ENCODE assay signal across 8 mouse cellular contexts in genomic region chr2:168230026-168230728, GRCm38 (mm10). TPM values are rescaled to one million over a fixed set of nuclear protein-coding genes. Genes with fewer than 3 reads are reported as not detected.
DNase-seq lines count a peak whose midpoint lies in the region; ATAC-seq and TF ChIP-seq lines count a peak whose summit lies in the region.

Gene Gm20716 (minus strand): TSS chr2:168230364.
Gene Dpm1 (minus strand): TSS chr2:168230591.
Gene Mocs3 (plus strand): TSS chr2:168230622.

- H3K4me1 ChIP-seq in E14TG2a.4 (replicated peaks; ENCODE audit: low read depth, low read length): peaks cover 47% of the 10 kb centered on the region
- H3K4me1 ChIP-seq in forebrain, embryonic 13.5 days: peaks cover 37% of the 10 kb centered on the region
- H3K4me1 ChIP-seq in neural tube, embryonic 15.5 days: peaks cover 52% of the 10 kb centered on the region

- peak; percentile 82 for DNase-seq in c-Kit-positive CD71-positive TER-119-positive erythroid progenitor cells, embryonic 14.5 days (ENCODE audit: low spot score)
- DNase-seq in heart, postnatal 10 days: peak; percentile 92 to 93
- peak; percentile 89 for DNase-seq in layer of hippocampus, adult 11-12 months (ENCODE audit: low spot score)
- peak; percentile 81 to 86 for DNase-seq in lung, adult 18-20 months
- DNase-seq in testis, postnatal 14 days (ENCODE audit: low spot score): peak; percentile 88

- no peak for TF ChIP-seq CTCF in E14TG2a.4 (conservative IDR thresholded peaks at IDR 0.05; ENCODE audit: low read length)

- H3K4me3 ChIP-seq in E14TG2a.4 (replicated peaks; ENCODE audit: low read length): peak within 1 kb of the TSS; percentile 100
- H3K4me3 ChIP-seq in forebrain, embryonic 13.5 days: peak within 1 kb of the TSS; percentile 94
- peak within 1 kb of the TSS; percentile 96 for H3K4me3 ChIP-seq in neural tube, embryonic 15.5 days (replicated peaks)

- peak within 1 kb of the TSS; percentile 90 for H3K27ac ChIP-seq in forebrain, embryonic 13.5 days
- H3K27ac ChIP-seq in neural tube, embryonic 15.5 days (replicated peaks): peak within 1 kb of the TSS; percentile 98

- peak within 1 kb of the TSS; percentile 100 for H3K4me2 ChIP-seq in forebrain, embryonic 13.5 days
- H3K4me2 ChIP-seq in neural tube, embryonic 15.5 days: peak within 1 kb of the TSS; percentile 99

- under 1% methylated on average over 73 of the region's 73 CpGs for WGBS in forebrain, embryonic 13.5 days
- under 1% methylated on average over 73 of the region's 73 CpGs for WGBS in neural tube, embryonic 15.5 days

- peak within 1 kb of the TSS; percentile 86 for H3K9ac ChIP-seq in forebrain, embryonic 13.5 days
- peak within 1 kb of the TSS; percentile 84 for H3K9ac ChIP-seq in neural tube, embryonic 15.5 days (replicated peaks)

- H3K9me3 ChIP-seq in E14TG2a.4 (ENCODE audit: low read length): no peaks in the 10 kb centered on the region
- no peaks in the 10 kb centered on the region for H3K9me3 ChIP-seq in forebrain, embryonic 13.5 days (replicated peaks)
- no peaks in the 10 kb centered on the region for H3K9me3 ChIP-seq in neural tube, embryonic 15.5 days (replicated peaks)

- H3K36me3 ChIP-seq in E14TG2a.4 (ENCODE audit: insufficient read depth, low read length): peaks cover 58% of the 10 kb centered on the region
- H3K36me3 ChIP-seq in forebrain, embryonic 13.5 days (ENCODE audit: poor library complexity, severe bottlenecking): peaks cover 36% of the 10 kb centered on the region
- H3K36me3 ChIP-seq in neural tube, embryonic 15.5 days: peaks cover 36% of the 10 kb centered on the region

- peak; percentile 91 for ATAC-seq in forebrain, embryonic 13.5 days
- peak; percentile 93 for ATAC-seq in neural tube, embryonic 15.5 days (ENCODE audit: low FRiP score)

- H3K27me3 ChIP-seq in E14TG2a.4 (ENCODE audit: insufficient read depth, low read length): 0 out of 2 replicates have a peak, but pooled peaks cover 3% of the 10 kb centered on the region
- H3K27me3 ChIP-seq in forebrain, embryonic 13.5 days: no peaks in the 10 kb centered on the region
- H3K27me3 ChIP-seq in neural tube, embryonic 15.5 days (replicated peaks): no peaks in the 10 kb centered on the region

- intact Hi-C loops in heart, postnatal 10 days (cut with DNase I): no loop called here

RNA-seq across cellular contexts. Expression of gene Gm20716, which starts in this region (rescaled TPM):
- 26.9 and 32.7 TPM in 2 replicates for polyA plus RNA-seq in forebrain, embryonic 13.5 days (2015; fragmentation: Nextera tagmentation; extraction: Ambion mirVana)
- total RNA-seq in heart, postnatal 10 days (2021): 10 to 100 TPM; 21.0 to 24.2 TPM
- 17.6 and 20.7 TPM in 2 replicates for polyA plus RNA-seq in neural tube, embryonic 15.5 days (2015; fragmentation: Nextera tagmentation; extraction: Ambion mirVana)

RNA-seq across cellular contexts. Expression of gene Dpm1, which starts in this region (rescaled TPM):
- polyA plus RNA-seq in forebrain, embryonic 13.5 days (2015; fragmentation: Nextera tagmentation; extraction: Ambion mirVana): 66.4 and 77.3 TPM in 2 replicates
- total RNA-seq in heart, postnatal 10 days (2021): 10 to 100 TPM; 59.4 to 64.5 TPM
- 63.9 and 74.7 TPM in 2 replicates for polyA plus RNA-seq in neural tube, embryonic 15.5 days (2015; fragmentation: Nextera tagmentation; extraction: Ambion mirVana)

RNA-seq across cellular contexts. Expression of gene Mocs3, which starts in this region (rescaled TPM):
- polyA plus RNA-seq in forebrain, embryonic 13.5 days (2015; fragmentation: Nextera tagmentation; extraction: Ambion mirVana): 5.8 and 7.0 TPM in 2 replicates
- total RNA-seq in heart, postnatal 10 days (2021): 1 to 10 TPM; 6.1 to 7.4 TPM
- polyA plus RNA-seq in neural tube, embryonic 15.5 days (2015; fragmentation: Nextera tagmentation; extraction: Ambion mirVana): 8.6 and 9.7 TPM in 2 replicates

Comparison
In these comparisons a context has a peak if more than half of its experiments do, and no peak if none do; other contexts are left out.
1. Peak in every context shown above with its lines: DNase-seq, ATAC-seq, H3K4me3 ChIP-seq and H3K27ac ChIP-seq.